Mouse (Mus musculus) embryo, embryonic 9.5 days (tissue): ENCODE measurements around the gene Smim12.

Experiments used
- DNase-seq: peaks from one replicate; pipeline ENCODE4 v3.0.0-alpha.2; 2017; ENCODE audit errors: extremely low spot score

Gene Smim12

DNA sequence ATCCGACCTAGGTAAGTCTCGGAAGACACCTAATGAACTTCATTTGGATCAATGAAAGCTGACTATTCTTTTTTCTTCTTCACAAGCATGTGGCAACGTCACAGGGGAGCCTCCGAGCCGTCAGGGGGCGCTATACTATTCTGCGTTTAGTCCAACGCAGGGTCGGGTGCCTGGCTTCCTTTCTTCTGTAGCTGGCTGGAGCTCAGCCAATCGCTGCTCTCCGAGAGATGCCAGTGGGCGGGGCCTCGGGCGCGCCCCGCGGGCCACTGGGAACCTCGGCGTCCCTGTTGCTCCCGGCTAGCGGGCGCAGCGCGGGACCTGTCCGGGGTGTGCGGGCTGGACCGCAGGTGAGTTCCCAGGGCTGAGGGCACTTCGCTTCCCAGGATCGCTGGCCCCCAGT, at the start of gene Smim12:
Smim12 (plus strand) TSS at position 233 of the 400 bp plus-strand sequence.
- DNase-seq: peak; percentile 98

DNA sequence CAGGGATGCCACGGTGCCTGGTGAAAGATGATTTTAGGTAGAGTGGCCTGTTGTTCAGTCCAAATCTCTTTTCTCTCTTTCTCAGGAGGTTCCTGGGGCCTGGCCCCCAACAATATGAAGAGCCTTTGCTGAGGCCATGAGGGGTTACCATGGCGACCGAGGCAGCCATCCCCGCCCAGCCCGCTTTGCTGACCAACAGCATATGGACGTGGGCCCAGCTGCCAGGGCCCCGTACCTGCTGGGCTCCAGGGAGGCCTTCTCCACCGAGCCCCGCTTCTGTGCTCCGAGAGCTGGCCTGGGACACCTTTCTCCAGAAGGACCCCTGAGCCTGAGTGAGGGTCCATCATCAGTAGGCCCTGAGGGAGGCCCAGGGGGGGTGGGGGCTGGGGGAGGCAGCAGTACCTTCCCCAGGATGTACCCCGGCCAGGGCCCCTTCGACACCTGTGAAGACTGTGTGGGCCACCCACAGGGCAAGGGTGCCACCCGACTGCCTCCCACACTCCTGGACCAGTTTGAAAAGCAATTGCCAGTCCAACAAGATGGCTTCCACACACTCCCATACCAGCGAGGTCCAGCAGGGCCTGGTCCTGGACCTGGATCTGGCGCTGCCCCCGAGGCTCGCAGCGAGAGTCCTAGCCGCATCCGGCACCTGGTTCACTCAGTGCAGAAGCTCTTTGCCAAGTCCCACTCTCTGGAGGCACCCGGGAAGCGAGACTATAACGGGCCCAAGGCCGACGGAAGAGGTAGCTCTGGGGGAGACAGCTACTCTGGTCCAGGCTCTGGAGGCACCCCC, 48.9 kb upstream of the Smim12 start:
- DNase-seq: no peak

DNA sequence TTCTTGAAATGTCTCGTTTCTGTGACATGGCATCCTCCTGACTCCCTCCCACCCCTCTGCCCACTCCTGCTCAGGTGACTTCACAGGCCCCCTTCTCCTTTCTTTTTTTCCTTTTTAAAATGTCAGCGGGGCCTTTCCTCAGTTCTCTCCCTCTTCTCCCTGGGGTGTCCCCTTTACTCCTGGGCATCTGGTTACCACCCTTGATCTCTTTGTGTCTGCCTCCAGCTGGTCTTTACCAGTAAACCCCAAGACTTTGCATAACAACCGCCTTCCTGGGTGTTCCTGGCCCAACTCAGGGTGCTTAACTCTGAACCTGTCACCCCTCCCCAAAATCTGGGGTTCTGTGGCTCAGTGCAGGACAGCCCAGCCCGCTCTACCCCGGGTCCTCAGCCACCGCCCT, 45.0 kb upstream of the Smim12 start:
- no peak for DNase-seq

DNA sequence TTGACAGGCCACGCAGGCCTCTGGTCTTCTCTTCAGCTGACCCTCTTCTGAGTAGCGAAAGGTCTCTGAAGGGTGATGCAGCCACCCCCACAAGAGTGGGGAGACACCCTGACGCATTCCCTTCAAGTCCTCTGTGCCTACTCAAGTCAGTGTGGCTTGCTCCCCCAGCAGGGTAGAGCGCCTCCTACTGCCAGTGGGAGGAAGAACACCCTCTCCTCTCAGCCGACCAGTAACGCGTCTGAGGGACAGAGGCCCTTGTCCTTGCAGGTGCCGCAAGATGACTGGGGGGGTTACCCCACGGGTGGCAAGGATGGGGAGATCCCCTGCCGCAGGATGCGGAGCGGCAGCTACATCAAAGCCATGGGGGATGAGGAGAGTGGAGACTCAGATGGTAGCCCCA, 44.2 kb upstream of the Smim12 start:
- no peak for DNase-seq

DNA sequence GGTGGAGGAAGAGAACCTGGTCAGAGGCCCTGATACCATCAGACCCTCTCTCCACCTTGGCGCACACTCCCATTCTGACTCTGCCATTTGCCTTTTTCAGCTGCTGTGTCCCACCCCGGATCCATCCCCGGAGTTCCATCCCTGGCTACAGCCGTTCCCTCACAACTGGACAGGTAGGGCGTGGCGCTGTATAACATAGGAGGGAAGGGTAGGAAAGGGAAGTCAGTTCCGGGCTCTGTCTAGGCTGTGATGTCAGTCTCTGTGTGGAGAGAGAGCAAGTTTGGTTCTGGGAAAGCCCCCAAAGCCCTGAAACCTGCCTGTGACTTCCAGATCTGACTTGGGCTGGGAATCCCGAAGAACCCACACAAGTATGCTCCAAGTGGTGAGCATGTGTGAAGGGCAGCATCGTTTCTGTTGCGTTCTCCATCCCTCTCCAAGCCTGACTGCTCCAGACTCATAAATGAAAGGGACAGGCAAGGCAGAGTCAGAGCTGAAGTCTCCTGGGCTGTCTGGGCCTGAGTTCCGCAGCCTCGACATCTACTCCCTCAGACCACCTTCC, 43.3 kb upstream of the Smim12 start:
- no peak for DNase-seq

GRCm38 (mm10) chr4:127200769-127201617, 42.6 kb upstream of the Smim12 start:
- DNase-seq: no peak

DNA sequence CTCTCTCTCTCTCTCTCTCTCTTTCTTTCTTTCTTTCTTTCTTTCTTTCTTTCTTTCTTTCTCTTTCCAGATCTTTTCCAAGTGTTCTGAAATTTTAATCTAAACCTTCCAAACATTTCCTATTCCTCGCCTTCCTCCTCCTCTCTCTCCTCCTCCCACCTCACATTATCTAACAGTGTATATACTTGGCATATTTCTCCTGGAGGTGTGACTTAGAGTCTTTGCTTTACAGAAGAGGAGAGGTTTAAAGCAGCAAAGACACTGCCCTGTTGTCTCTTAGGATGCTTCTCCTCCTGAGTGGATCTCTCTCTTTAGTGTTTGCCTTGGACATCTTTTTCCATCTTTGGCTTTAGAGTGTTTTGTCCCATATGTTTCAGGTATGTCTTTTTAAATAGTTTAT, 40.5 kb upstream of the Smim12 start:
- DNase-seq: no peak

DNA sequence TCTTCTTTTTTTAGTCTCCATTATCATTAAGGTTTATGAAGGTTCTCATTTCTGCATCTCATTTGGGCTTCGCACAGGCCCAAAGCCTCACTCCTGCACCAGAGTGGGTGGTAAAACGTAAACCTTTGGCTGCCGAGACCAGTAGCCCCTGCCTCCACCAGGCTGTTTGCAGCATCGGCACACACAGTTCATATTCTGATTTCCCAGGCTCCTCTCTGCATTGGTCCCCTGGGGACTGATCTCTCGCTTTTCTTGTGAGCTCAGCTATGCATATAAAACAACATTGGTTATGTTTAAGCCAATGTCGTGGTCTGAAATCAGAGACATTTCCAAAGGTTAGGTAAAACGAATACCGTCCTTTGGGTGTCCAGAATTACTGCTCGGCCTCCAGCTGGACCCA, 32.3 kb upstream of the Smim12 start:
- DNase-seq: no peak

DNA sequence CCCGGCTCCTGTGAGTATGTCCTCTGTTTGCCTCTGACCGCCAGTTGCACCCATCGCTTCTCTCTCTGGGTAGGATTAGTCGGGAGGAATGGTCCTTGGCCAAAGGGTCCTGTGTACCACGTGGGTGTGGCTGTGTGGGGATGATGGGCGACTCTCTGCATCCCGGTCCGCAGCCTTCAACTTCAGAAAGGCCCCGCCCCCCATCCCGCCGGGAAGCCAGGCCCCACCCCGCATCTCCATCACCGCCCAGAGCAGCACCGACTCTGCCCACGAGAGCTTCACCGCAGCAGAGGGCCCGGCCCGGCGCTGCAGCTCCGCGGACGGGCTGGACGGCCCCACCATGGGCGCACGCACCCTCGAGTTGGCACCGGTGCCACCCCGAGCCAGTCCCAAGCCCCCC, 29.1 kb upstream of the Smim12 start:
- DNase-seq: no peak

DNA sequence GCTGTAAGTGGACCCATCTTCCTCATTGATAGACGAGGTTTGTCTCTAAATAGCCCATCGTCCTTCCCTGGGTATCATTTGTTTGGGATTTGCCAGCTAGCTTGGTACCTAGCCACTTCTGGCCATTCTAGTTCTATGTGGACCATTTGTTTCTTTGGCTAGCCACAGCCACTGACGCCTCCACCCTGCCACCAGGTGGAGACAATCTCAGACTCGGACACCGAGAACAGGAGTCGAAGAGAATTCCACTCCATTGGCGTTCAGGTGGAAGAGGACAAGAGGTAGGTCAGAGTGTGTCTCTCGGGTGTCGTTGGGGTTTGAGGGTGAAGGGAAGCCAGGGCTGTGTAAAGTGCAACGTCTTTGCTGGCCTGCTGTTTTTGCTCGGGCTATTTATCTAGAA, 28.5 kb upstream of the Smim12 start:
- DNase-seq: no peak

DNA sequence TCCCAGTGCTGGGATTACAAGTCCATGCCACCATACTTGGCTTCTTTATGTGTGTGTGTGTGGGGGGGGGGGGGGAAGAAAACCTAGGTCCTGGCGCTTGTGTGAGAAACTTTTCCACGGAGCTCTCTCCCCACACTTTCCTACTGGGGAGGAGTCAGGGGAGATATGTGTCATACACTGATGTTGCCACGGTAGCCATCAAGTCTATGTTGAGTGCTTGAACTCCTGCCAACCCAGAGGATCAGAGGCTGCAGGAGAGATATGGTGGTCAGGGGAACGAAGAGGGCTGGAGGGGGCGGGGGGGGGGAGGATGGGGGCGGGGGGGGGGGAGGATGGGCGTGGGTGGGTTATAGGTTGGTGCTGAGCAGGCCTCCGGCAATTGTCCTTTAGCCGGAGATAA, 27.8 kb upstream of the Smim12 start:
- no peak for DNase-seq

DNA sequence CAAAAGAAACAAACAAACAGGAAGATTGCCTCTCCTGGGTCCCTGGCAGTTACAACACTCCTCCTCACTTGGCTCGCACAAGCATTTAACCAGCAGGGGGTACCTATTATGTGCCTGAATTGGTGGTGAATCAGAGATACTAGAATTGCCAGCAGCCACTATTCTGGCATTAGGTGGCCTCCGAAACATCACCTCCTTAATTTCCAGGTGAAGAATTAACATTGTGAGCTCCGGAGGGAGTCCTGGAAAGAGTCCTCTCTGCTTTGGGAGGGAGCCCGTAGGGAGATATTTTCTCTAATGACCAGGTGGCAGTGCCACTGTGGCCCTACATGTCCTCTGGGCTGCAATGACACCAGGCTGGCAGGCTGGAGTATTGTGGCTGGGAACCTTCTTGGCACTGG, 27.3 kb upstream of the Smim12 start:
- DNase-seq: no peak

GRCm38 (mm10) chr4:127217048-127217447, 26.5 kb upstream of the Smim12 start:
- DNase-seq: no peak

GRCm38 (mm10) chr4:127223291-127223690, 20.3 kb upstream of the Smim12 start:
- no peak for DNase-seq

DNA sequence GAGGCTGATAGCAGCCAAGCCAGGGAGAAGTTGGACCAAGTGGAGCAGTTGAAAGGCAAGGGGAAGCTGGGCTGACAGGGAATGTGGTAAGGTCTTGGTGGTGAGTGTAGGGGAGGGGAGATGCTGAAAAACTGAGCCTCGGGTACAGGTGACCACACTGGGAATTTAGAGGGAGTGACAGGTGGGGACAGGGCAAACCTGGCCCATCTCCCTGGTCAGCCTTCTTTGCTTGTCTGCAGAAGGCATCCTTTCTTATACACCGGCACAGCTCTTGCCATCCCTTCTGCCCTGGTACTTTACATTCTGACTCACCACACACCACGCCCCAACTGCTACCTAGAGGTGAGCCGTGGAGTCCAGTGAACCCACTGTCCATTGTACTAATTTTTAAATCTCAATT, 19.8 kb upstream of the Smim12 start:
- DNase-seq: no peak

DNA sequence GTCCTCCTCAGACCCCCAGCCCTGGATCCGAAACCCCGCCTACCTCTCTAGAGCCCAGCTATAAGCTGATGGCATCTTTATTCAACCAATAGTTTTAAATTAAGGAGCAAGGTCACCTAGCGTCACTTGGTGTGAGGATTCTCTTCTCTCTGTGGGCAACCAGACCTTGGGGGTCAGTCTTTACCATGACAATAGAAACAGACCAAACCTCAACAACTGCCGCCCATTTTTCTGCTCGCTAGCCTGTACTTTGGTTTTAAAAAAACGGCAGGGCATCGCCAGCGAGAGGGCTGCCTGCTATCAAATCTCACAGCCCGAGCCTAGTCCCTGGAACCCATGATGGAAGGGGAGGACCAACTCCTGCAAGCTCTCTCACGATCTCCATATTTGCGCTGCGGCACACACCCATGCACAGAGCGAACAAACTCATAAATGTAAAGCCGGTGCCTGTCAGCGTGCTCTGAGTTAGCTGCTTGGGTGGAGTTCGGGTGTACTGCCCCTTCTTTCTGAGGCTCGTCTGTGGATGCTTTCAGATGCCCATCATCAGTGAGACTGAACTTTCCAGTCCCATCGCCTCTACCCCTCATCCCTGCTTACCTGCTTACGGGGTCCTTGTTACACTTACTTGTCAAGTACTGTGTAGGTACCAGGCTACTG, 19.0 kb upstream of the Smim12 start:
- no peak for DNase-seq

DNA sequence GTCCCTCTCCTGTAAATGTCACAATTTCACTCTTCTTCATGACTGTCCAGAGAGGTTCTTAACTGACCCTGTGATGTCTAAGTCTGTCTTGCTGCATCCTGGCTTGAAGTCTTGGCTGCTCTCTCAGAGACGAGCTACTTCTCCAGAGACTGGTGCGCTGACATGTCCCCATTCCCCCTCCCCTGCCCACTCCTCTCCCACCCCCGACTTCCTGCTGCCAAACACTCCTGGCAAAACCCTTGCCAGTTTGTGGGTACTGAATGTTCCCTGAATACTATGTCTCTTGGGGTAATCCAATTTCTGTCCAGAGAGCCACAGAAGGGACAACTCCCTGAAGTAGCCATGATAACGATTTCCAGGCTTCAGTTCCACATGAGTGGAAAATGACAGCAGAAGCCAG, 17.5 kb upstream of the Smim12 start:
- no peak for DNase-seq

DNA sequence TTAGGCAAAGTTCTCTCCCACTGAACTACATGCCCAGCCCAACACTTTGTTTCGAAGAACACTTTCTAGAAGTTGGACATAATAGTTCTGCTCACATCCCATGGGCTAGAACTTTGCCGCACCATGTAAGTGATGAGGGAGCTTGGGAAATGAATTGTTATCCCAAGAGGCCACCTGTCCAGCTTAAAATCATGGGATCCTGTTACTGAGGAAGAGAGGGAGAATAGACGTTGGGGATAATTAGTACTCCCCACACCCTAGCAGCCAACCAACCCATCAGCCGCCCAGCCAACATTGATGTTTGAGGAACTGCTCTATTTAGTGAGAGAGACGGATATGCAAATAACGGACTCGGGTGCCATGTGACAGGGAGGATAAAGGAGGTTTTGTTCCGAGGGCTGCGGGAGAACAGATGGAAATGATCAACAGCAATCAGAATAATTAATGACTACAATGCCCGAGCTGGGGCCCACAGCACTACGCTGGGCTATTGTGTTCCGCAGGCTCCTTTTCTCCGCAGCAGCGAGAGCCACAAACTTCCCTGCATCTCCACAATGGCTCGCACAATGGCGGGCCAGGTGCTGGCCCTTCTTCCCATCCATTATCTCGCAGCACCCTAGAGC, 16.4 kb upstream of the Smim12 start:
- DNase-seq: peak; percentile 45

- DNase-seq: no peak
Observed at GRCm38 (mm10) chr4:127232028-127232427, 11.6 kb upstream of the Smim12 start.

- DNase-seq: no peak
Observed at GRCm38 (mm10) chr4:127232551-127232950, 11.0 kb upstream of the Smim12 start.

DNA sequence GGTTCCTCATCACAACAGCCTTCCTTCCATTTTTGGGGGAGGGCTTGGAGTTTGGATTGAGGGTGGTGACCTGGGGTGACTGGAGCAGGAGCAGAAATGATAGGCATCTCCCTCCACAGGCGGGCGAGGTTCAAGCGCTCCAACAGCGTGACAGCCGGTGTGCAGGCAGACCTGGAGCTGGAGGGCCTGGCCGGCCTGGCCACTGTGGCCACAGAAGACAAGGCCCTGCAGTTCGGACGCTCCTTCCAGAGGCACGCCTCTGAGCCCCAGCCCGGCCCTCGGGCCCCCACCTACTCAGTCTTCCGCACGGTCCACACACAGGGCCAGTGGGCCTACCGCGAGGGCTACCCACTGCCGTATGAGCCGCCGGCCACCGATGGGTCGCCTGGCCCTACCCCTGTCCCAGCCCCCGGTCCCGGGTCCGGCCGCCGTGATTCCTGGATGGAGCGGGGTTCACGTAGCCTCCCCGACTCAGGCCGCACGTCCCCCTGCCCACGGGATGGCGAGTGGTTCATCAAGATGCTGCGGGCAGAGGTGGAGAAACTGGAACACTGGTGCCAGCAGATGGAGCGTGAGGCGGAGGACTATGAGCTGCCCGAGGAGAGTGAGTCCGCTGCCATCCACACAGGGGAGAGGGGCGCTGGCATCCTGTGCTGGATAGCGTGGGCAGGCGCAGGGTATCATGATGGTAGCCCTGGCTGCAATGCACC, 10.0 kb upstream of the Smim12 start:
- no peak for DNase-seq
